Mouse (Mus musculus) heart, embryonic 14.5 days (tissue): ENCODE data around the gene Pdpn. TPM values are rescaled to one million over a fixed set of nuclear protein-coding genes. Genes with fewer than 3 reads are reported as not detected.

Experiments used
- ATAC-seq: fragments of 200-750 bp; cut with Nextera tagmentation; 2 replicates; pipeline ENCODE4 v1.8.0; 2017; ENCODE audit warnings: low read depth, moderate TSS enrichment; ENCODE audit not compliant: insufficient number of reproducible peaks, insufficient read depth, low FRiP score
- H3K27ac ChIP-seq, 2 experiments: fragments of 200-500 bp in 1 of 2; fragments of 300-500 bp in 1 of 2; sonication (generic) in 1 of 2; replicated peaks in 1 of 2; 2 replicates each; pipeline ENCODE4 v1.5.1; 2012 to 2014; ENCODE audit warnings: low read depth in 2 of 2, low read length in 2 of 2, control low read depth in 1 of 2, mild to moderate bottlenecking in 1 of 2, mixed read lengths in 1 of 2; ENCODE audit not compliant: control insufficient read depth in 1 of 2, insufficient read depth in 1 of 2
- H3K27me3 ChIP-seq: fragments of 300-500 bp; sonication (generic); 2 replicates; pipeline ENCODE4 v1.6.1; 2014; ENCODE audit warnings: mild to moderate bottlenecking, low read length, control low read depth; ENCODE audit not compliant: control insufficient read depth, insufficient read depth
- H3K36me3 ChIP-seq: fragments of 300-500 bp; sonication (generic); 2 replicates; pipeline ENCODE4 v1.6.1; 2014; ENCODE audit warnings: mild to moderate bottlenecking, control low read depth, low read length, mixed read lengths; ENCODE audit not compliant: control insufficient read depth, insufficient read depth
- H3K4me1 ChIP-seq, 2 experiments: fragments of 200-500 bp in 1 of 2; fragments of 300-500 bp in 1 of 2; sonication (generic) in 1 of 2; 2 replicates each; pipeline ENCODE4 v1.6.1; 2012 to 2014; ENCODE audit warnings: low read length in 2 of 2, control low read depth in 1 of 2, mixed read lengths in 1 of 2; ENCODE audit not compliant: control insufficient read depth in 2 of 2, insufficient read depth in 2 of 2
- H3K4me2 ChIP-seq: fragments of 300-500 bp; sonication (generic); 2 replicates; pipeline ENCODE4 v1.6.1; 2014; ENCODE audit warnings: mild to moderate bottlenecking, low read length
- H3K4me3 ChIP-seq, 2 experiments: fragments of 200-500 bp in 1 of 2; fragments of 300-500 bp in 1 of 2; sonication (generic) in 1 of 2; 2 replicates each; pipeline ENCODE4 v1.5.1; 2012 to 2014; ENCODE audit warnings: low read length in 2 of 2, mild to moderate bottlenecking in 2 of 2, control low read depth in 1 of 2, low read depth in 1 of 2, moderate library complexity in 1 of 2; ENCODE audit not compliant: control insufficient read depth in 1 of 2, insufficient read depth in 1 of 2
- H3K9ac ChIP-seq: fragments of 300-500 bp; sonication (generic); 2 replicates; pipeline ENCODE4 v1.6.1; 2014; ENCODE audit warnings: mild to moderate bottlenecking, low read length
- H3K9me3 ChIP-seq: fragments of 300-500 bp; sonication (generic); 2 replicates; pipeline ENCODE4 v1.6.1; 2016; ENCODE audit warnings: low read length, control low read depth; ENCODE audit not compliant: control insufficient read depth
- WGBS: fragments of 180-500 bp; shearing (Covaris S2); extraction: QIAGEN DNeasy Blood & Tissue Kit; methylation state at CpG from one replicate; pipeline ENCODE4 v1.1.7; 2014; 5-methylcytosine and 5-hydroxymethylcytosine counted together
- polyA plus RNA-seq: library from polyadenylated mRNA; unstranded; fragments of >200 nt; fragmentation: Nextera tagmentation; extraction: Ambion mirVana; gene quantifications from 2 replicates; pipeline ENCODE4 v1.2.1, GENCODE M21; 2014

Gene Pdpn
- polyA plus RNA-seq, 1 experiment from 2014 or later = 26.9 TPM

DNA sequence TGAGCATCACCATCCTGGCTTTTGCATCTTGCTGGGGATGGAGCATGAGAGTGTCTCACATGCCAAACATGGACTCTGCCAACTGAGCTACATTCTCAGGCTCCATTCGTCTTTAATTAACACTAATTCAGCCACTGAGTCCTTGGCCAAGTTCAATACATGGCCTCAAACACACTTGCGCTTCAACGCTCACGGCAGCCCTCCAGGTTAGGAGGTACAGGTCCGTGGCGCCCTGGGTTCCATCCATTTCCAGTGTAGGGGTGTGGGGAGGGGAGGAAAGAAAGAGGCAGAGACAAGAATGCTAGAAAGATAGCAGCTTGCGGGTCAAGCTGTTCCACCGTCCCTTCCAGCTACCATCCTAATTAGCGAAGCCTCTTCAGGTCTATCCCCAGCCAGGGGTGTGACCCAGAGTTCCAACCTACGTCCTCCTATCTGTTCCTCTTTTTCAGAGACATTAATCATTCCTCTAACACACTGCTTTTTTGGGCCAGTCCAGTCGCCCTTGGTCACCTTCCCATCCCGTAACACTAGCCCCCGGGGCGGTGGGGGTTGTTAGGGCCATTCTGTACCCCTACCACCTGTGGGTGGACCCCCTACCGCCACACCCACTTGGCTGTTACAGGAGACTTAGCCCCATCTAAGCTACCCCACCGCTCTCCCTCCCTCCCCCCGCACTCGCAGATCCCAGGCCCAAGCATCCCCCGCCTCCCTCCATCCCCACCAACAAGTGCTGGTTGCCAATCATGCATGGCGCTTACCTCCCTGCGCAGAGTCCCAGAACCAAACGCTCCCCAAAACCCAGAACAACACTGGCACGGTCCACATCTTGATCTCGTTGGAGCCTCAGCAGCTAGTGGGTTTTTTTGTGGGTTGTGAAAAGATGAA is 691 bp downstream of the Pdpn start:
- H3K27ac ChIP-seq = no peak overlapping the region; a peak in 2 of 4 replicates
- H3K9ac ChIP-seq = peak overlapping the region; percentile 57
- no peak; the same call in 1 of the 2 replicates for ATAC-seq
- H3K36me3 ChIP-seq = no peaks in the 10 kb centered on the region
- H3K4me3 ChIP-seq = peak overlapping the region; percentile 46 to 66
- peak overlapping the region; percentile 76 for H3K4me2 ChIP-seq
- H3K9me3 ChIP-seq = no peaks in the 10 kb centered on the region
- 9% methylated on average over 23 of the region's 24 CpGs for WGBS
- H3K27me3 ChIP-seq = peaks cover 13% of the 10 kb centered on the region
- H3K4me1 ChIP-seq = peaks cover 21 to 31% of the 10 kb centered on the region in 2 experiments

DNA sequence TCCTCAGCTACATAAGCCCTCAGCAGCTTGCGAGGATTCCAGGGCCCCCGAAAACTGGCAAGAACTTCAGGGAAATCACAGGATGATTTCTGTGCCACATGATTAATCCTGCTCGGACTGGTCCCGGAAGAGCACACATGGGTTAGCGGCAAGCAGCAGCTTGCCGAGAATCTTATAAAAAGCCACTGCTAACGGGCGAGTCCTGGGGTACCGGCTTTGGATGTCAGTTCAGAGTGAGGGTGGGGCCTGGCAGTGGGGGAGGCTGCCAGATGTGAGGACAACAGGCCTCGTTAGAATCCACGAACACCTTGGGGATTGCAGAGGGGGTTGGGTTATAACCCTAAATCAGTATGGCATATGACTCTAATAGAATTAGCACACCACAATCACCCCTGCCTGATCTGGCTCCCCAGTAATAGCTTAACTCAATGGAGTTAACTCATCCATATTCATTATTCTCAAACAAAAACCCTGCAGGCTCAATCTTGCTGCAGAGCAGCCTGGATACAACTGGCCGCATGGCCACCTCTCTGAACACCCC is 2.3 kb downstream of the Pdpn start:
- H3K4me3 ChIP-seq = peak overlapping the region; percentile 8 to 19; a peak in 2 of 4 replicates
- peaks cover 13% of the 10 kb centered on the region for H3K27me3 ChIP-seq
- peak overlapping the region; percentile 25 for H3K9ac ChIP-seq
- peaks cover 3% of the 10 kb centered on the region; the same call in 1 of the 2 replicates for H3K9me3 ChIP-seq
- H3K27ac ChIP-seq = no peak overlapping the region
- WGBS = 29% methylated on average over 12 of the region's 12 CpGs
- peak overlapping the region; percentile 55 for H3K4me2 ChIP-seq
- H3K36me3 ChIP-seq = no peaks in the 10 kb centered on the region
- H3K4me1 ChIP-seq = peaks cover 21 to 31% of the 10 kb centered on the region in 2 experiments
- ATAC-seq = no peak

DNA sequence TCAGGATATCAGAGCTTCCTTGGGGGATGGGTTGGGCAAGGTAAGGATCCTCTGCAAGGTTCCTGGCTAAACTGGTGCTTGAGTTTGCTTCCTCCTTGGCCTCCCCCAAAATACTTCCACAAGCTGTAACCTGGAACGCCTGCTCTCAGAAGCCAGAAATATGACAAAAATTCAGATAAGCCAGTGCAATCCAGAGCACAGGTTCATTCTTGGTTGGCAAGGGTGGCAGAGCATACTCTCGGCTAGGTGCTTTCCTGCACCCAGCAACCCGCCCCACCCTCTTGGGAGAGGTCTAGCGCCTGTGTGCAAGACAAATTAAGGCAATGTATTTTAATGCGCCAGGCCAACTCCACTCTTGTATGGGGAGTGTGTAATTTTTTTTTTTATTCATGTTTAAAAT is 3.2 kb downstream of the Pdpn start:
- H3K9ac ChIP-seq = no peak overlapping the region
- ATAC-seq = no peak
- H3K4me3 ChIP-seq = no peak overlapping the region
- H3K27ac ChIP-seq = no peak overlapping the region
- H3K4me1 ChIP-seq = peaks cover 21 to 31% of the 10 kb centered on the region in 2 experiments
- WGBS = 55% methylated on average over 5 of the region's 5 CpGs
- peaks cover 12% of the 10 kb centered on the region for H3K27me3 ChIP-seq
- H3K4me2 ChIP-seq = no peak overlapping the region
- H3K9me3 ChIP-seq = peaks cover 3% of the 10 kb centered on the region; the same call in 1 of the 2 replicates
- no peaks in the 10 kb centered on the region for H3K36me3 ChIP-seq

- Histone ChIP-seq H3K4me2 (no peak overlapping the region), H3K36me3 (no peaks in the 10 kb centered on the region), H3K9ac (no peak overlapping the region), H3K4me1 (peaks cover 15 to 25% of the 10 kb centered on the region in 2 experiments), H3K27me3 (peaks cover 4% of the 10 kb centered on the region; the same call in 1 of the 2 replicates), H3K9me3 (peaks cover 3% of the 10 kb centered on the region; the same call in 1 of the 2 replicates), H3K27ac (no peak overlapping the region), H3K4me3 (no peak overlapping the region)
- 62% methylated on average over 6 of the region's 6 CpGs for WGBS
- ATAC-seq = no peak
Measured at GRCm38 (mm10) chr4:143294324-143294723, 5.0 kb downstream of the Pdpn start.

DNA sequence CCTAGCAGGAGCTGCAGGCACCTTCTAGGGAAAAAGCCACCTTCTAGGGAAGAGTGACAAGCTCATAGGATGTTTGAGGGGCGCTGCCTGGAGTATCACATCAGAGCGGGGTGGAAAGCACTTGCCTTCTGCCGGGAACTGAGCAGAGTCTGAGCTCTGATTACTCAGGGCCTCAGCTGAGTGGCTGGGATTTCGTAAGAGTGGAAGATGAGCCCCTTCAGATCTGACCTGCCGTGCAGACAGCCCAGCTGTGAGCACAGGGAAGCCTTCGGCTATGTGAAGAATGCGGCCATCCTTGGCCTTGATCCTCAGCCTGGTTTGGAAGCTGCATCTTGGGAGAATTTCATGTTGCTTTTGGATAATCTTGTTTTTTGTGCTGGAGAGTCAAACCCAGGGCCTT is 10.5 kb downstream of the Pdpn start:
- no peak overlapping the region for H3K4me2 ChIP-seq
- H3K9me3 ChIP-seq = peaks cover 3% of the 10 kb centered on the region; the same call in 1 of the 2 replicates
- H3K4me3 ChIP-seq = no peak overlapping the region
- no peaks in the 10 kb centered on the region for H3K36me3 ChIP-seq
- peaks cover 4% of the 10 kb centered on the region in 2 experiments; a peak in 1 of 4 replicates for H3K4me1 ChIP-seq
- no peak overlapping the region for H3K9ac ChIP-seq
- ATAC-seq = no peak
- H3K27me3 ChIP-seq = no peaks in the 10 kb centered on the region
- 24% methylated on average over 7 of the region's 7 CpGs for WGBS
- H3K27ac ChIP-seq = no peak overlapping the region

GRCm38 (mm10) chr4:143288473-143288872 is 10.9 kb downstream of the Pdpn start:
- no peak overlapping the region for H3K9ac ChIP-seq
- WGBS = 64% methylated on average over 6 of the region's 6 CpGs
- peaks cover 3% of the 10 kb centered on the region; the same call in 1 of the 2 replicates for H3K9me3 ChIP-seq
- H3K27ac ChIP-seq = no peak overlapping the region
- H3K27me3 ChIP-seq = no peaks in the 10 kb centered on the region
- no peak overlapping the region for H3K4me3 ChIP-seq
- no peaks in the 10 kb centered on the region for H3K36me3 ChIP-seq
- peaks cover 4% of the 10 kb centered on the region in 2 experiments; a peak in 1 of 4 replicates for H3K4me1 ChIP-seq
- ATAC-seq = no peak
- no peak overlapping the region for H3K4me2 ChIP-seq

GRCm38 (mm10) chr4:143287065-143287464 is 12.3 kb downstream of the Pdpn start:
- H3K4me2 ChIP-seq = no peak overlapping the region
- no peaks in the 10 kb centered on the region for H3K27me3 ChIP-seq
- no peak overlapping the region for H3K27ac ChIP-seq
- peaks cover 4 to 6% of the 10 kb centered on the region in 2 experiments; a peak in 2 of 4 replicates for H3K4me1 ChIP-seq
- no peaks in the 10 kb centered on the region for H3K9me3 ChIP-seq
- H3K9ac ChIP-seq = no peak overlapping the region
- WGBS = 74% methylated on average over 4 of the region's 4 CpGs
- ATAC-seq = no peak
- no peaks in the 10 kb centered on the region for H3K36me3 ChIP-seq
- H3K4me3 ChIP-seq = no peak overlapping the region
